Mouse (Mus musculus): ENCODE measurements around the gene Ppip5k1.

Gene Ppip5k1

DNA sequence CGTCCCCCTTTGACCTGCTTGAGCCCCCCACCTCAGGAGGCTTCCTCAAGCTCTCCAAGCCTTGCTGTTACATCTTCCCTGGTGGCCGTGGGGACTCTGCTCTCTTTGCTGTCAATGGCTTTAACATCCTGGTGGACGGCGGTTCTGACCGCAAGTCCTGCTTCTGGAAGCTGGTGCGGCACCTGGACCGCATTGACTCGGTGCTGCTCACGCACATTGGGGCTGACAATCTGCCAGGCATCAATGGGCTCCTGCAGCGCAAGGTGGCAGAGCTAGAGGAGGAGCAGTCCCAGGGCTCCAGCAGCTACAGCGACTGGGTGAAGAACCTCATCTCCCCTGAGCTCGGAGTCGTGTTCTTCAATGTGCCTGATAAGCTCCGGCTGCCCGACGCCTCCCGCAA, 55.7 kb downstream of the Ppip5k1 start:
- no peak for DNase-seq (ENCODE audit: low read depth, low spot score)

DNA sequence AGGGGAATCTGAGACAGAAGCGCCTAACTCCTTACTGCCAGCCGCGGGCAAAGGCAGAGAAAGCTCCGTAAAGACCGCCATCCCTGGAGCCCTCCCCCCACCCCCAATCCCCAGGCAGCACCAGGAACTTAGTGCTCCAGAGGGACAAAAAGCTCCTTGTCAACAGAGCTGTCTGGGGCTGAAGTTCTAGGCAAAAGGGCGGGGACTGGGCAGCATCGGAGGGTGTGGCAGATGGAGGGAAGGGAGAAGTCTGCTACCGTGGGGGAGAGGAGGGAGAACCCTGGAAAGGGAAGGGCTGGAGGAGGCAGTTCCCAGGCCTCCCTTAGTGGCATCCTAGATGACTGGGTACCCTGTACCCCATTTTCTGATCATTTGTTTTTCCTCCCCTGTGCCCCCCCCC, 57.1 kb downstream of the Ppip5k1 start:
- DNase-seq (ENCODE audit: low read depth, low spot score): no peak

DNA sequence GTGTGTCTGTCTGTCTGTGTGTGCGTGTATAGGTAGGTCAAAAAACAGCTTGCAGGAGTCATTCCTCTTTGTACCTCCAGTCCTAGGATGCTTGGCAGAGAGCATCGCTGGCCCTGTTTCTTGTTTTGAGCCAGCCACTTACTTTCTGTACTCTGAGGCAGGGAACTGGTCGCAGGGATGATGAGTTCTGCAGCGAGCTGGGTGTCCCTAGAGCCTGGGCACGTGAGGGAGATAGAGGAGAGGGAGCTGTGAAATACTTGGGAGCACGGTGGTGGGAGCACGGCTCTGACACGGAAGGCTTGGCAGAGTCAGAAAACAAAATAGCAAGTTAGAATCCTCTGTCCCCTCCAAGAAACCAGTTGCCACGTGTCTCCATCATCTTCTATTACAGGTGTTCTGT, 57.5 kb downstream of the Ppip5k1 start:
- DNase-seq (ENCODE audit: low read depth, low spot score): no peak

DNA sequence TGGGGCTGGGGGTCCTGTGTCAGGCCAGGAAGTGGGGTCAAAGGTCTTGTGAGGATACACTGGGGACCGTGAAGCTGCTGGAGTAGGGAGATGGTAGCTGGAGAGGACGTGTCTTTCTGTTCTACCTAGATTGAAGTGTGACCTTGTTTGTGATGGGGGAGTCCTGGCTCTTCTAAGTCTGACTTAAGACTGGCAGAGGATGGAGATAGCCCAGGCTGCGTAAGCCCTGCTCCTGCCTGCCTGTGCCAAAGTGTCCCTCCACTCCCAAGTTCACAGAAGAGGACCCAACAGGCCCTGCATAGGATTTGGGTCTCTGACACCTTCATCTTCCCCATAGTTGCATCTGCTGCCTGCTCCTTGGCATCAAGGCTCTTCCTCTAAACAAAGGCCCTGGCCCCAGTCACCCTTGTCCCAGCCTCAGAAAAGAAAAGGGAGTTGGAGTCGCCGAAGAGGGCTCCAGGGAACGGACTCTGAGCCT, 58.4 kb downstream of the Ppip5k1 start:
- no peak for DNase-seq (ENCODE audit: low read depth, low spot score)

DNA sequence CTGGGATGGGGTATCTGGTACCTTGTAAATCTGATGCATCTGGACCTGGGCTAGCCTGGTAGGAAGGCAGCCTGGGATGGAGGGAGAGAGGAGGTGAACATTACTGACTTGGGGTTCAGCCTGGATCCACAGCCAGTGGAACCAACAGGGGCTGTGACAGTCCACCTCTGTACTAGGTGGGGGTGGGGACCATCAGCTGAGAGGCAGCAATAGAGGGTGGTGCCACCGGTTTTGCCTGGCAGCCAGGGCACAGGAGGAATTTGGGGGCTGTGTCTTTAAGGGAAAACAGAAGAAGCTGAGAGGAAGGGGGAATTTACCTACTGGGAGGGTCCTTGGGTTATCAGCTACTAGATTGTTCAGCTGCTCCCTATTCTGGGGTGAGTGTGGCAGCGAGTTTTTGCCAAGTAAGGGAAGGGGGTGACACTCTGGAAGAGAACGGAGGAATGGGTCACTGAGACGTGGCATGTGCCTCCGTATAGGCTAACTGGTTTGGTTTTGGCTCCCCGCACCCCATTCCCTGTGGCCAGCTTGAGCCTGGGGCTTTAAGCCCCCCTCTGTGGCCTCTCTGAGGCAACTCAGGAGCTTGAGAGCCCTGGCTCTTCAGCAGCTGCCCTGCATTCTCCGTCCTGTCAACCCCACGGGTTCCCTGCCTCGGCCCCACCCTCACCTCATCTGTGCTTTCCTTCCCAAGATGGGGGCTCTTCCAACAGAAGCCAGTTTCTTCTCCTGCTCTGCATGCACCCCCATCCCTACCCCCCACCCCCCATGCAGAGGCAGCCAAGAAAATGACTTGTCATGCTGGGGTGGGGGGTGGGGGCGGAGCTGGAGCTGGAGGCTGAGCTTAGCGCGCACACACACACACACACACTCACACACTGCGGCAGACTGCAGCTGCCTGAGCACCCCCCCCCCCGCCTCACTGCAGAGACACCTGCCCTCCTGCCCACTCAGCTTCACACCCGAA, 59.3 kb downstream of the Ppip5k1 start:
- no peak for DNase-seq (ENCODE audit: low read depth, low spot score)

DNA sequence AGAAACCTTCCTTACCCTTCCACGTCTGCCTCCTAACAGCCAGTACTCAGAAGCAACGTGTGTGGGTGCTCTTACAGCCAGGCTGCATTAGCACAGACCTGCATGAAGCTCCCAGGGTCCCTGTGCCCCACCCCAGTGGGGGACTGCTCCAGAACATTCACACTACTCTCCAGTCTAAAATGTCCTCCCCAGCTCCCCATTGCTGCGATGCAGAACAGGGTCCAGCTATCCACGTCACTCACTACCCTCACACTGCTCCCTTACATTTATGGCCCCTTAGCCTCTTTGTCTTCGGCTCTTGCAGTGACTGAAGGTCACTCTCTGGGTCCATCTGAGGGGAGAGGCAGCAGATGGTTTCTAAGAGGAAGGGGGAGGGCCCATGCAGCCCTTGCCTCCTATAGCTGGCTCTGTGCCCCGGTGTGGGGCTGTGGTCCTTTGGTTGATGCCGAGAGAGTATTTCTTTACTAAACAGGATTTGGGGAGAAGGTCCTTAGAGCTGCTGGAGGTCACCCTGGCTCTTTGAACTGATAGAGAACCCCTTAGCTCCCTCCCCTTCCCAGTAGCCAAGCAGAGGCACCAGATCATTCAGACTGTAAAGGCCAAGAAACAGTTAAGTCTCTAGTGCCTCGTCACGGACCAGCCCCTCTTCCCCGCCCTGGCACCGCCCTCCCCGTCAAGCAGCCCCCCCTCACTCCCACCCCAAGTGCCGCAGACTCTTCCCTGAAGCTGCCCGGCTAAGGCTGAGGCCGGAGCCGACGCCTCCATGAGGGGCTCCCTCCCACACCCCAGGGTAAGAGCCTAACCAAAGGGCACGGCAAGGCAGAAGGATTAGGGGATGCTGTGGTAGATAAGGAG, 60.2 kb downstream of the Ppip5k1 start:
- peak; percentile 33 for DNase-seq (ENCODE audit: low read depth, low spot score)

DNA sequence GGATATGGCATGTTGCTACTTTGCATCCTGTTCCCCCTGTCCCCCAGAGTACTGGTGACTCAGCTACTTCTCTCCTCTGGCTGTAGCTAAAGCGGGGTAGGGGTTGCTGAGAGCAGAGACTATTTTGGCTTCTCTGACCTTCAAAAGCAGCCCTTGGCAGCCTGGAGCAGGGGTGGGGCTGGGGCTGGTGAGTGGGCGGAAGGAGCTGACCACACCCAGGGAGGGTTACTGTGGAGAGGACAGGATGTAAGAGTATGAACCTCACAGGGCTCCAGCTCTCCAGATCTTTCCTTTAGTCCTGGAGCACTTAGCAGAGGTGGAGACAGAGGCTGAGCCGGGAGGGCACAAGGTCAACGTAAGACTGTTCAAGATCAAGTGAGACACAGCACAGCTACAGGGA, 61.0 kb downstream of the Ppip5k1 start:
- peak; percentile 57 for DNase-seq (ENCODE audit: low read depth, low spot score)

DNA sequence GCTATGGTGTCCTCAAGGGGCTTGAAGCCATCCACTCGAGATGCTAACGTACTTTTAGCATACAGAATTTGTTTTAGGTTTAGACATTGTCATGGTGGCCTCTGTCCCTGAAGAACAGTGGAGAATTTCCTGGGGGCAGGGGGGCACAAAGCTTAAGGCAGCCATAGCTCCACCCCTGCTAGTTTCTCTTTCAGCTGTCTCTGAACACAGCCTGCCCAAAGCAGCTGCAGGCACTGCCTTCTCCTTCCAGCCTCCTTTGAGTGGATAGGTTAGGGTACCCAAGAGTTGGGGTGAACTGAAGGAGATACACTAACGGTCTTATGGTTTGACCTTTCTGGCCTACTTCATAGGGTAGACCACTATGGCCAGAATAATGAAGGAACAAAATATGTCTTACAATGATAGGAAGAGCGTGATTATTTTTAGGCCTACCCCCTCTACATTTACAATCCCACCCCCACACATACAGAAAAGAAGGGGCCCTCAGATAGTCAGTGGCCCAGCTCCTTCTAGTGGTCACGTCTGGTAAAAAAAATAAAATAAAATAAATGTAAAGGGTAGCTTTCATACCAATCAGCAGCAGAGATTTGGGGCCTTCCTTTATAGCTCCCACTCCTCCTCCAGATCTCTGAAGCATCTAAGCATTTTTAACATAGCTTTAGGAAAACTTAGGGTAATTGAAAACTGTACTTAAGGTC, 62.7 kb downstream of the Ppip5k1 start:
- no peak for DNase-seq (ENCODE audit: low read depth, low spot score)

DNA sequence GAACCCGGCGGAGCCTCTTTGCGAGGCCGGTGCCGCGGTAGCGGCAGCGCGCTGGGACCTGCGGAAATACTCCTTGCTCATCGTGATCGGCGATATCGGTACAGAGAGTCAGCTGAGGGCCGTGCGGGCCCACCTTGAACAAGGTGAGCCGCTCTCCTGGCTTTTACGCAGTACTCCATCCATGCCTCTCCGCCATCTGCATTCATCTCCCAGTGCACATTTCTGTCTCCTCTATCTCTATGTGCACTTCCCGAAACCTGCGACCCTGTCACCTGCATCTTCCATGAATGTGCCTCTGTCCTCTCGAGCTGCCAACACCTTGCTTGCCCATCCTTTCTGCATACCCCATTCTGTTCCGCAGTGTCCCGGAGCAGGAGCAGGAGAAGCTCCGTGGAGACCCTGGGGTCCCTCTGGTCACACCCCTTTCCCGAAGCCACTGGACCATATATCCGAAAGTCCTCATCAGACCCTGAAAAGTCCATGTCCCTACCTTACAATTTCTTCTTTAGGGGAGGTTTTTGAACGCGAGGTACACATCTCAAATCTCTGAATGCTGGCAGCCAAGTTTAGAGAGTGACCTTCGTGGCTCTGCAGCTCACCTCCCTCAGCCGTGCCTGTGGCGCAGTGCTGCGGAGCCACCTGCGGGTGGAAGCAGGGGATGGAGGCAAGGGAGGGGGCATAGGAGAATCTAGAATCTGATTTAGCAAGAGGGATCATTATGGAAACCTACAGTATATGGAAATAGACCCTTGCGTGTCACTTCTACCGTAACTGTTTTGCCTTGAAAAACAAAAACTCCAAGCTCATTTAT, 65.3 kb downstream of the Ppip5k1 start:
- DNase-seq (ENCODE audit: low read depth, low spot score): no peak

DNA sequence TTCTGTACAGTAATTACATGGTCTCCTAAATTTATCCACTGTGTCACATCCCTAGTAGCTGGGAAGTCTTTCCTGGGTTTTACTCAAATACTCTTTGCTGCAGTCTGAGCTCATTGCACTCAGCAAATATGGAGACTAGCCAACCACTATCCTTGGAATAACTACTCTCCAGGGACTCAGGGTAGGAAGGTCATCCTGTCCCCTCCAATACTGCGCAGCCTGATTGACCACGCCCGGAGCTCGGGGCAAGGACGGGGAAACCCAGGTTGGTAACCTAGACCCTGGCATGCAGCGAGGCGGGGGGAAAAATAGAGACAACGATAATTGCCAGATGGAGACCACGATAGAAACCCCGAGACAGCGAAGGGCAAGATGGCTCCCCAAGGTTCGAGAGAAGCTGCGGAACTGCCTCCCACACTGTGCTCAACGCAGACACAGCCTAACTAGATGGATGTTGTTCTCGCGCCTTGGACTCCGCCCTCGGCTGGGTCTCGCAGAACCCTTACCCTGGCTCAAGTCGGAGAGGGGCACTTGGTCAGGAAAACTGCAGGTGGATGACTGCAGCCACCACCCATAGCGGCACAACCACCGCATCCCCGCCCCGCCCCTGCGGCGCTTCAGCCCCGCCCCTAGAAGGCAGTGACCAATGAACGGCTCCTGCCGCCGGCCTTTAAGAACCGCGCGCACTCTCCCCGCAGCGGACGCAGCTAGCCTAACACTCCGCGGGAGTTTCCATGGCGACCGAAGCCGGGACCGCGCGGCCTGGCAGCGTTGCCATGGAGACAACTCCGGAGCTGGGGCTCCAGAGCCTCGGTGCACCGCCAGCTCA, 66.1 kb downstream of the Ppip5k1 start, which contains the start of gene Map1a:
Map1a (plus strand) TSS at position 700 of the 829 bp plus-strand sequence.
- peak; percentile 74 for DNase-seq (ENCODE audit: low read depth, low spot score)

DNA sequence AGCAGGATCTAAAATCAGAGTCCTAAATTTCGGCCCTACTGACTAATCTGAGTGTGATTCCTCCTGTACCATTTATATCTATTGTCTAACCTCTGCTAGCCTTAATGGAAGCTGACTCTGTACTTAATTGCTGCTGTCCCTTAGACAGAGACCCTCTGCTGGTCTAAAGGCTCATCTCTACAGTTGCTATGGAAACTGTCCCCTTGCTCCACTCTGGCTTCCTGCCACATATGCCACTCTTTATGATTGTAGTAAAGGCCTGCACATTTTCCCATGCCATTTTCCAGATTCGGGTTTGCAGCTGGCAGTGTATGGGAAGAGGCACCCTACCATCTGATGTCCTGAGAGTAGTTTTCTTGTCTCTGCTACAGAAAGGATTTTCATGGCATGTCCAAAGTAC, 67.3 kb downstream of the Ppip5k1 start:
- DNase-seq (ENCODE audit: low read depth, low spot score): no peak

DNA sequence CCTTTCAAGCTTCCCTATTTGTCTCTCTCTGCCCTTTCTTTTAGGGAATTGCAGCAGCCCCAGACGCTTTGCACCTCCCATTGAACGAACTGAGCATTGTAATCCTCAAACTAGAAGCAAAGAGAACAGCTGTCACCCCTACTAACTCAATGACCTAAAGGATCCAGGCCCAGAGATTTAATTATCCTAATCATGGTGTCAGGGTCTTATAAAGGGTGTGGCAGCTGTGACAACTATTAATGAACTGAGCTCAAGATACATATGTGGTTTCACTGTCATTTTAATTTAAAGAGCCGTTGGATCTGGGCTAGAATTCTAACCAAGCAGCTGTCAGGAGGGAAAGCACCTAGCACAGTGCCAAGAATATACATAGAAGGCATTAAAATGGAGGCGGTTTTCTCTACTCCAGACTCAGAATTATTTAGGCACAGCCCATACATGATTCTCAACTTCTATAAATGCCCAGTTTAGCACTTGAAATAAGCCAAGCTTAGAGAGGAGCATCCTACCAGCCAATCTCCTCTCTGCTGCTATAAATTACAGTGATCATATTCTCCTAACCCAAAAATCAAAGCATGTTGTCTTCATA, 83.2 kb downstream of the Ppip5k1 start:
- DNase-seq (ENCODE audit: low read depth, low spot score): no peak

DNA sequence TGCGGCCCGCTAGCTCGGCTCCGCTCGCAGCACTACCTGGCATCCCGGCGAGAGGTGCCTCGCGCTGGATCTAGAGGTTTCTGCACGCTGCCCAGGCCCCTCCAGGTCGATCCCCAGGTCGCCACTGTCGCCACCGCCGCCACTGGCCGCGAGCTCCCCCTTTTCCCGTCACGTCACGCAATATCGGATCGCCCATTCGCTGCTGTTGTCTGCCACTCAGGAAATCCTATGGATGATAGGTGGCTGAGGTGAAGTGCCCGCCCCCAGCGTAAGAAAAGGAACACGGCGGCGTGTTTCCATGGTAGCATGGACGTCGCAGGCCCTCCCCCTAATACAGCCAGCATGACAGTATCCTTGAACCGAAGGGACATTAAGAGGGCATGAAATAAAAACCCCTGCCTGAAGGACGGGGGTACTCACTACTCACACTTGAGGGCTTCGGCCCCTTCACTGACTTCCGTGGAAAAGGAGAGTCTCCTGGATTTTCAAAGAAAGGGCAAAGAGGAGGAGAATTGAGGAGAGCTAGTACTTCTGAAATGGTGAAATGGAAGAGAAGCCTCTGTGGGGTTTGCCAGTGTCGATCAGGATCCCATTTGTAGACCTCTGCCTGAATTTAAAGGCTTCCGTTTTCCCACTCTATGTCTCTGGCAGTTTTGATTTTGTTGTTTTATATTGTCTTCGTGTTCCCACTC, 83.8 kb downstream of the Ppip5k1 start, which contains the start of gene Trp53bp1:
Trp53bp1 (minus strand) TSS at position 172 of the 692 bp plus-strand sequence.
- peak; percentile 91 for DNase-seq (ENCODE audit: low read depth, low spot score)

DNA sequence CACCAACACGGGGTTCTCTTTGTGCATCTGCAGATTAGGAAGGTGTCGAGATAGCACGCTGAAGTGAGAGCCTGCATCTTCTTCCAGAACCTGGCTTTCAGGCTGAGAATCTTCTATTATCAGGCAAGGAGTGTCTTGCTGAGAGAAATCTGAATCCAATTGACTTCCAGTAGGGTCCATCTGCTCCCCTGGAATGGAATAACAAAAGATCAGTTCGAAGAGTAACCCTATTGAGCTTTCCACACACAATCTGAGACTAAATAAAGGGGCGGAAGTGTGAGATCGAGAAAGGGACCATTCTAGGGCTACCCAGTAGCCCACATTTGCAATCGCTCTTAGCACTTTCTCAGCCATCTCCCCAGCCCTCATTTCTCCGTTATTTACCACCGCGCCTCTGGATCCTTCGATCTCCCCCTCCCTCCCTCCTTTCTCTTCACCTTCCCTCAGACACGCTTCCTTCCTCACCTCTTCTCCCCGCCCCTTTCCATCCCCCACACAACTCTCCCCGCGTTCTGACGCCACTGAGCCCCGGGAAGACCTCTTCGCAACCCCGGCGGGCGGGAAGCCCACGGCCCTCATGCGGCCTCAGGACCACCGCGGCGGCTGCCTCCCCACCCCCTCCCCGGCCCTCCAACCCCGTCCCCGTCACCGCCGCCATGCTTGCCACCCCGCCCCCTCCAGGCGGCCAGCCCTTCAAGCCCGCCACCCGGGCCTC, 84.5 kb downstream of the Ppip5k1 start:
- DNase-seq (ENCODE audit: low read depth, low spot score): no peak

DNA sequence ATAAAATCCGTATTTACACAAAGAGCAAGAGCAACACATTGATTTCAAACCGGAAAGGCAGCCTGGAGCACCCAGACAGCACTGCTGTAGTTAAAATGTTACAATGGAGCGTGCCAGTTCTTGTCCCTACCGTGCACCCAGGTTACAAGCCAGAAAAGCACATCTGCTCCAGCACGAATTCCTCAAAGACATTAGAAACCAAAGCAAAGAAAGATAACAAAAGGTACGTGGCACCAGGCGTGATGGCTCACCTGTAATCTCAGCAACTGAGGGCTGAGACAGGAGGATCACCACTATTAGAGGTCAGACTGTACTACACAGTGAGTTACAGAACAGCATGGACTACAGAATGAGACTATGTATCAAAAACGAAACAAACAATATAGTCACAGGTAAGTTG, 86.8 kb downstream of the Ppip5k1 start:
- no peak for DNase-seq (ENCODE audit: low read depth, low spot score)

Data from skeletal muscle tissue, adult 2 months (tissue).